Mouse (Mus musculus) CH12.LX (cell line): ENCODE measurements around the gene Tlk2. TPM values are rescaled to one million over a fixed set of nuclear protein-coding genes. Genes with fewer than 3 reads are reported as not detected.
A peak's percentile ranks its signal among the peaks of the same experiment; 100 is the strongest.

Experiments
- DNase-seq: peaks from one replicate; pipeline ENCODE4 v3.0.0-alpha.2; 2013; ENCODE audit errors: extremely low read depth
- H3K27ac ChIP-seq: 2 replicates; pipeline ENCODE4 v1.5.1; 2012; ENCODE audit warnings: low read depth, mild to moderate bottlenecking, control low read depth, moderate library complexity; ENCODE audit not compliant: insufficient read depth
- H3K27me3 ChIP-seq: replicated peaks from 2 replicates; pipeline ENCODE3; 2012; ENCODE audit warnings: inconsistent platforms
- H3K36me3 ChIP-seq, 2 experiments: replicated peaks in 1 of 2; 2 replicates each; pipeline versions ENCODE3 to v1.6.1; 2012; ENCODE audit warnings: inconsistent platforms in 1 of 2, low read length in 1 of 2, mild to moderate bottlenecking in 1 of 2, mixed read lengths in 1 of 2, moderate library complexity in 1 of 2; ENCODE audit not compliant: control insufficient read depth in 1 of 2, insufficient read depth in 1 of 2
- H3K4me1 ChIP-seq, 2 experiments: 2 replicates each; pipeline ENCODE4 v1.6.1; 2012; ENCODE audit warnings: inconsistent platforms in 1 of 2, moderate library complexity in 1 of 2; ENCODE audit not compliant: insufficient read depth in 2 of 2, control insufficient read depth in 1 of 2
- H3K4me2 ChIP-seq: 2 replicates; pipeline ENCODE4 v1.6.1; 2012; ENCODE audit warnings: low read depth, mild to moderate bottlenecking, control low read depth; ENCODE audit not compliant: poor library complexity, insufficient read depth, severe bottlenecking
- H3K4me3 ChIP-seq, 3 experiments: fragments of 150-350 bp in 1 of 3; sonication (generic) in 1 of 3; replicated peaks in 1 of 3; 2 replicates each; pipeline versions ENCODE3 to v1.5.1; 2011 to 2012; ENCODE audit warnings: low read depth in 2 of 3, low read length in 2 of 3, mild to moderate bottlenecking in 2 of 3, moderate library complexity in 2 of 3, control low read depth in 1 of 3, improper control_type of control experiment in 1 of 3, inconsistent platforms in 1 of 3, mixed read lengths in 1 of 3; ENCODE audit not compliant: poor library complexity in 1 of 3
- H3K79me2 ChIP-seq: replicated peaks from 2 replicates; pipeline ENCODE4 v1.6.1; 2012; ENCODE audit warnings: mild to moderate bottlenecking, moderate library complexity; ENCODE audit not compliant: control insufficient read depth, poor library complexity, insufficient read depth, severe bottlenecking; ENCODE audit errors: extremely low read depth
- H3K9ac ChIP-seq: 2 replicates; pipeline ENCODE4 v1.6.1; 2012; ENCODE audit warnings: low read depth, mild to moderate bottlenecking, control low read depth, moderate library complexity; ENCODE audit not compliant: insufficient read depth
- H3K9me3 ChIP-seq: replicated peaks from 2 replicates; pipeline ENCODE3; 2012; ENCODE audit warnings: low read length, inconsistent platforms, mixed read lengths
- CHD1 ChIP-seq: IDR thresholded peaks from 2 replicates; pipeline ENCODE4 v1.6.1; 2012; ENCODE audit warnings: low read depth, low read length, improper control_type of control experiment, inconsistent platforms
- CTCF ChIP-seq, 2 experiments: IDR thresholded peaks in 1 of 2; conservative IDR thresholded peaks in 1 of 2; 2 replicates each; pipeline ENCODE4 v1.5.1; 2011 to 2012; ENCODE audit warnings: low read depth in 2 of 2, low read length in 2 of 2, improper control_type of control experiment in 1 of 2, inconsistent platforms in 1 of 2, mild to moderate bottlenecking in 1 of 2, moderate library complexity in 1 of 2
- EP300 ChIP-seq: IDR thresholded peaks from 2 replicates; pipeline ENCODE4 v1.6.1; 2011; ENCODE audit warnings: low read length, improper control_type of control experiment
- ETS1 ChIP-seq: conservative IDR thresholded peaks from 2 replicates; pipeline ENCODE4 v1.6.1; 2012; ENCODE audit warnings: low read depth, mild to moderate bottlenecking, inconsistent platforms, low read length, improper control_type of control experiment, moderate library complexity
- MEF2A ChIP-seq: IDR thresholded peaks from 2 replicates; pipeline ENCODE4 v1.6.1; 2014; ENCODE audit warnings: low read depth, mild to moderate bottlenecking, inconsistent platforms, low read length, improper control_type of control experiment, borderline replicate concordance
- MYC ChIP-seq: IDR thresholded peaks from 2 replicates; pipeline ENCODE4 v1.6.1; 2011; ENCODE audit warnings: low read depth, mild to moderate bottlenecking, improper control_type of control experiment, low read length
- POLR2AphosphoS2 ChIP-seq: IDR thresholded peaks from 2 replicates; pipeline ENCODE4 v1.6.1; 2011; ENCODE audit warnings: low read depth, low read length, improper control_type of control experiment
- RAD21 ChIP-seq: IDR thresholded peaks from 2 replicates; pipeline ENCODE4 v1.6.1; 2011; ENCODE audit warnings: low read depth, mild to moderate bottlenecking, low read length, improper control_type of control experiment, moderate library complexity
- RCOR1 ChIP-seq: conservative IDR thresholded peaks from 2 replicates; pipeline ENCODE4 v1.6.1; 2012; ENCODE audit warnings: low read depth, mild to moderate bottlenecking, inconsistent platforms, low read length, improper control_type of control experiment
- UBTF ChIP-seq: IDR thresholded peaks from 2 replicates; pipeline ENCODE4 v1.6.1; 2012; ENCODE audit warnings: low read depth, mild to moderate bottlenecking, inconsistent platforms, low read length, improper control_type of control experiment, moderate library complexity
- USF1 ChIP-seq: IDR thresholded peaks from 2 replicates; pipeline ENCODE4 v1.6.1; 2014; ENCODE audit warnings: low read depth, mild to moderate bottlenecking, inconsistent platforms, low read length, improper control_type of control experiment
- ZKSCAN1 ChIP-seq: IDR thresholded peaks from 2 replicates; pipeline ENCODE4 v1.6.1; 2012; ENCODE audit warnings: low read depth, inconsistent platforms, low read length, improper control_type of control experiment, borderline replicate concordance
- ZMIZ1 ChIP-seq: IDR thresholded peaks from 2 replicates; pipeline ENCODE4 v1.6.1; 2012; ENCODE audit warnings: low read depth, mild to moderate bottlenecking, inconsistent platforms, low read length, improper control_type of control experiment
- dilution Hi-C: fragments of 300-500 bp; cut with MboI; formaldehyde crosslinking; loops from 2 replicates; pipeline ENCODE4 v1.14.3; 2020; ENCODE audit warnings: low sequenced_read_pairs; ENCODE audit not compliant: extremely low pct_unique_long_range_greater_than_20kb, extremely low pct_ligation_motif_present
- in situ Hi-C: fragments of 300-500 bp; cut with MboI; formaldehyde crosslinking; loops from 3 replicates; pipeline ENCODE4 v1.14.3; 2019; ENCODE audit warnings: low sequenced_read_pairs, low pct_ligation_motif_present, low pct_unique_long_range_greater_than_20kb, mixed read lengths
- polyA plus RNA-seq: library from polyadenylated mRNA; unstranded; fragments of >175 nt; gene quantifications from 2 replicates; pipeline ENCODE4 v1.2.1, GENCODE M21; 2012; ENCODE audit warnings: low read depth; ENCODE audit not compliant: insufficient read length
- total RNA-seq, 2 experiments: library from RNA; depleted of rRNA; stranded (reverse); fragments of 300-350 nt in 1 of 2; fragments of >200 nt in 1 of 2; gene quantifications; 2 replicates each; pipeline ENCODE4 v1.2.3; 2012 to 2014

Tlk2 gene
- total and polyA plus RNA-seq, 3 experiments, result 78.0 to 90.6 (median 85.1) TPM

- peaks cover 35 to 77% of the 10 kb centered on the region in 2 experiments for H3K36me3 ChIP-seq
- TF ChIP-seq ETS1, result no peak
- no peak for TF ChIP-seq MEF2A
- TF ChIP-seq EP300, result no peak
- TF ChIP-seq USF1, result no peak
- no peak for TF ChIP-seq RCOR1
- TF ChIP-seq UBTF, result no peak
- no peak for TF ChIP-seq CHD1
- no peak for TF ChIP-seq MYC
- TF ChIP-seq POLR2AphosphoS2, result no peak
- no peak for TF ChIP-seq RAD21
- TF ChIP-seq, all 38 proteins: peak for 0
- Histone ChIP-seq H3K79me2 (peaks cover 63% of the 10 kb centered on the region), H3K9me3 (no peaks in the 10 kb centered on the region), H3K4me2 (no peak overlapping the region), H3K27me3 (no peaks in the 10 kb centered on the region), H3K27ac (no peak overlapping the region), H3K9ac (no peak overlapping the region), H3K4me3 (no peak overlapping the region), H3K4me1 (peaks cover 0 to 7% of the 10 kb centered on the region in 2 experiments; a peak in 2 of 4 replicates)
- dilution Hi-C loops (no loop called here), in situ Hi-C loops (no loop called here)
- no peak for DNase-seq
These were observed 13.6 kb downstream of the Tlk2 start for GRCm38 (mm10) chr11:105192186-105192585.

- peaks cover 0 to 7% of the 10 kb centered on the region in 2 experiments; a peak in 1 of 4 replicates for H3K4me1 ChIP-seq
- peaks cover 67% of the 10 kb centered on the region for H3K79me2 ChIP-seq
- dilution Hi-C loops (no loop called here), in situ Hi-C loops (no loop called here)
- H3K4me2 ChIP-seq, result no peak overlapping the region
- DNase-seq, result no peak
- H3K9ac ChIP-seq, result no peak overlapping the region
- no peak overlapping the region for H3K27ac ChIP-seq
- no peak overlapping the region for H3K4me3 ChIP-seq
- peaks cover 29 to 82% of the 10 kb centered on the region in 2 experiments for H3K36me3 ChIP-seq
- TF ChIP-seq POLR2AphosphoS2 (no peak), ZKSCAN1 (no peak)
- no peaks in the 10 kb centered on the region for H3K27me3 ChIP-seq
- no peaks in the 10 kb centered on the region for H3K9me3 ChIP-seq
These were observed 18.5 kb downstream of the Tlk2 start for GRCm38 (mm10) chr11:105196893-105197662.

GRCm38 (mm10) chr11:105202403-105202802 is 23.8 kb downstream of the Tlk2 start:
- Histone ChIP-seq H3K27ac (no peak overlapping the region), H3K4me2 (no peak overlapping the region)
- peak; percentile 42 to 46; a peak in 3 of 4 replicates for TF ChIP-seq CTCF (conservative IDR thresholded peaks at IDR 0.05 in 1 of 2, IDR thresholded peaks at IDR 0.05 in 1 of 2; ENCODE audit: low read depth in 2 of 2, low read length in 2 of 2)
- no peak for TF ChIP-seq ZMIZ1
- no peak for TF ChIP-seq EP300
- TF ChIP-seq, all 38 proteins: peak for 1
- peaks cover 0 to 12% of the 10 kb centered on the region in 2 experiments; a peak in 1 of 4 replicates for H3K4me1 ChIP-seq
- in situ Hi-C loops, result no loop called here
- peaks cover 84% of the 10 kb centered on the region for H3K79me2 ChIP-seq
- no peak overlapping the region for H3K4me3 ChIP-seq
- peaks cover 7 to 68% of the 10 kb centered on the region in 2 experiments for H3K36me3 ChIP-seq
- H3K27me3 ChIP-seq, result no peaks in the 10 kb centered on the region
- DNase-seq, result peak; percentile 23
- no peak overlapping the region for H3K9ac ChIP-seq
- H3K9me3 ChIP-seq, result no peaks in the 10 kb centered on the region
- dilution Hi-C loops, result no loop called here
